Mouse (Mus musculus) ovary, postnatal 14 days (tissue): Measurements from ENCODE around the gene Sfxn5.

Experiments
- DNase-seq: peaks from one replicate; pipeline ENCODE4 v3.0.0; 2022; ENCODE audit warnings: low spot score

The Sfxn5 gene

DNA sequence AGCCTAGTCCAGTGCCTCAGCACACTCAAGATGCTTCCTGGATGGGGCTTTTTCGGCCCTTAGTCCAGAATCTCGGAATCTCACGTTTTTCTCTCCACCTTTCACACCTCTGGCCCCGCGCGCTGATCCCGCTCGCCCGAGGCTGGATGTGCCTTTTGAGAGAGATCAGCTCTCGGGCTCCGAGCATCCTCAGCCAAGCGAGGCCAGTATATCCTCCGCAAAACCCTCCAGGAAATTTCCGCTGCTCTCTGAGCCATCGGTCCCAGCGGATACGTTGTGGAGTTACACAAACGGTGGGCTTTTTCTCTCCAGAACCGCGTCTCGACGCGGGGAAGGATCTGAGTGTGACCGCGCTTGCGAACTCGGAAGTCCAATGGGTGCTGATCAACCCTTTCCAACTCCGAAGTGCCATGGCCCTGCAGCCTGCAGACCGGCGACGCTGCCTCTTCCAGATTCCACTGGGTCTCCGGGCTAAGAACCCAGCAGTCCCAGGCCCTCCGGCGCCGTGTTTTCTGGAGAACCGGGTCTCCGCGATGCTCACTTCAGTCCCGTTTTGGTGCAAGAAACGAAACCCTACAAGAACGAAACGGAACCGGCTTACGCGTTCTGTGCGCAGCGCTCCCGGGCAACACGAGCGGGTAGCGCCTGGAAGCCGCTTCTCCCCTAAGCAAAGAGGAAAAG is 143.2 kb downstream of the Sfxn5 start:
- DNase-seq, result no peak

- DNase-seq, result no peak
Observed at GRCm38 (mm10) chr6:85189361-85189760, 143.9 kb downstream of the Sfxn5 start.

GRCm38 (mm10) chr6:85188256-85189110 is 144.7 kb downstream of the Sfxn5 start:
- DNase-seq, result no peak

DNA sequence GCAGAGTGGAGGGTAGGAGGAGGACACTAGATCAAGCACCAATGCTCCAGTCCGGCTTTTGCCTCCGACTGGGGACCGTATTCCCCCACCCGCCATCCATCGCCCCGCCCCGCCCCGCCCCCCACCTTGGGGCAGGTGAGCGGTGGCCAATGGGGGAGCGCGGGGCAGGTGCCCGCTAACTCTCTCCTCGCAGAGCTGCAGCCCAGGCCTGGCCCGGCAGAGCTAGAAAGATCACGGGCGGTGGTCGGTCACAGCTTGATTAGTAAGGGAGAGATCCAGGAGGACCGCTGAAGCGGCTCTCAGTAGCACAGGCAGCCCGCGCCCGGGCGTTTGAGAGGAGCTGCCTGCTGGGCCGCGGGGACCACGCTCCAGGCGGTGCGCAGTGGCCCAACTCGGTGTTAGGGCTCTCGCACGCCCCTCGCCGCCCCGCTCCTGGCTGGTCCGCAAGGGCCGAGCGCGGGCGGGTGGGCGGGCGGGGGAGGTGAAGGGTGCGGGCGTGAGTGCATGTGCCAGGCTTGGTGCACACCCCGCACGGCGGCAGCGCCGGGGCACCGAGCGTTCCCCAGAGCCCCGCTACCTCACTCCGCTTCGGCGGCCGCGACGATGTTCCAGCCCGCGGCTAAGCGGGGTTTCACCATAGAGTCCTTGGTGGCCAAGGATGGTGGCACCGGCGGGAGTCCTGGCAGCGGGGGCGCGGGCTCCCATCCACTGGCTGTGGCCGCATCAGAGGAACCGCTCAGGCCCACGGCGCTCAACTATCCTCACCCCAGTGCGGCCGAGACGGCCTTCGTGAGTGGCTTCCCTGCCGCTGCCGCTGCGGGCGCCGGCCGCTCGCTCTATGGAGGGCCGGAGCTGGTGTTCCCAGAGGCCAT is 145.6 kb downstream of the Sfxn5 start, which contains the start of gene Emx1:
Gene Emx1, plus strand, starts transcription at position 99 of the 872 bp plus-strand sequence.
- no peak for DNase-seq

DNA sequence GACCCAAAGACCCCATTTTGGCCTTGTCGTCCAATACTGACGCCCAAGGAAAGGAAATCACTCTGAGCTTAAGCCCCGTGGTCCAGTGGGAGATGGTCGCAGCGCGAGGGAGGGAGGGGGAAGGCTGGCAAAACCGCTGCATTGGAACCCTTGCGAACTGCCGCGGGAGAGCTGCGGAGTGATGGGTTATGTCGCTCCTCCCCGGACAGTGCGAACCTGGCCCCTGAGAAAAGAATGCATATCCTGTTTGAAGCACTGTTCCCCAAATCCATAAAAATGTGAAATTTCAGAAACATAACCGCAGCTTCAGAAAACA is 146.5 kb downstream of the Sfxn5 start:
- no peak for DNase-seq

DNA sequence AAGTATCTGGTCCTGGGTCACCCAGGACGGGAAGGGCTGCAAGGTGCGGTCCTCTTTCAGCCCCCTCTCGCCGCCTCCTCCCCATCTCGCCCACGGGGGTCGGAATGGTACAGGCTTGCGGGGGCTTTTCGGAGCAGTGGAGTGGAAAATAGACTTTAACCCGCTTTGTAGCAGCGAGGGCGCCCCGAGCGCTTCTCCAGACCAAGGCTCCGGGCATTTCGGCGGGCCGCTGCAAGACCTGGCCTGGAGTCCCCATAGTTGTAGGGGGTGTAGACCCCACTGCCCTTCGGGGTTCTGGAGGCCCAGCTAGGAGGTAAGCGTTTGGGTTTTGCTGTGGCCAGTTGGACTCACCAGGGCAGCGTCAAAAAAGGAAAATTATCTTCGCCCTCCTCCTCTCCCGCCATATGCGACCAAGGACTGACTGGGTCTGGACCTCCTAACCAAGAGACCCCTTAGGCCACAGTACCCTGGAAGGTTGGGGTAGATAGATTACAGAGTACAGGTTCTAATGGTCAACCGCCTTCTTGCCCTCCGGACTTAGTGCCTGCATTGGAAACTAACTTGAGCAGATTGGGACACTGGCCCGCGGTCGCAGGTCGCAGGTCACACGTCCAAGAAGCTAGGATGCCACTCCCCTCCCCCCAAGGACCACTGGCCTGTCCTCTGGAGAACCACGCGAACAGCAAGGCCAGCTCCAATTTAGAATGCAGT is 147.0 kb downstream of the Sfxn5 start:
- DNase-seq, result no peak

DNA sequence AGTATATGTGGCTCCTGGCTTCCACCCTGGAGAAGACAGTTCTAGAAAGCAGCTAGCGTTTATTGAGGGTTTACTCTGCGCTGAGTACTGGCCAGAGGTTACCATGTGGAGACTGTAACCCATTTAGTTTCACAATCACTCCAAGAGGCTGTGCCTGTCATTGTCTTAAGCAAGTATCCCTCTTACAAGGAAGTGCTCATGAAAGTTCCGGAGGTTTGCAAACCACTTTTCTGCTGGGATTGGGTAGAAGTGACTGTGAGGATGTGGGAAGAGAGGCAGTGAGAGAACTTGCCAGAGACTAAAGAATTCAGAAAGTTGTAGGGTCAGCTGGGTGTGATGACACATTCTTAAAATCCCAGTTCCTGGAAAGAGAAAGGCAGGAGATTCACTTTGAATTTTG is 149.3 kb downstream of the Sfxn5 start:
- DNase-seq, result no peak

GRCm38 (mm10) chr6:85180036-85180435 is 153.2 kb downstream of the Sfxn5 start:
- no peak for DNase-seq

DNA sequence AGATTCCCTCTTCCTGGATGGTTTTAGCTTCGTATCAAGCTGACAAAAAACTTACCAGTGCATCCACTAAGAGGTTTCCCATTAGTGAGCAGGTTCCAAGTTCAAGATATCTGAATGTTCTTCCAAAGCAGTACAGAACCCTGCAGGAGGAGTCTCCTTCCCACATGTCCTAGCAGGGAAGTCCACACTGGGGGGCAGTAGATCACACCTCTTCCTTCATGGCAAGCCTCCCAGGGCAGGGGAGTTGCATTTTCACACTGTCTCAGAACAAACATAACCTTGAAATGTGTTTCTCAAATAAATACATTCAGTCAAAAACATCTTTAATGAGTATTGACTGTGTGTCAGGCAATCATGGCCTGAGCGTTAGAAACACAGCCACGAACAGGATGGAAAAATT is 153.7 kb downstream of the Sfxn5 start:
- no peak for DNase-seq

- DNase-seq, result no peak
Observed at GRCm38 (mm10) chr6:85165440-85165921, 167.7 kb downstream of the Sfxn5 start.
